Mouse (Mus musculus) intestine, postnatal 0 days (tissue): ENCODE data around the gene Lrp1. TPM values are rescaled to one million over a fixed set of nuclear protein-coding genes. Genes with fewer than 3 reads are reported as not detected.

ENCODE experiments used
- ATAC-seq: fragments of 200-750 bp; cut with Nextera tagmentation; 2 replicates; pipeline ENCODE4 v1.8.0; 2017; ENCODE audit warnings: mild to moderate bottlenecking, moderate TSS enrichment, moderate library complexity
- H3K27ac ChIP-seq: fragments of 300-500 bp; sonication (generic); 2 replicates; pipeline ENCODE4 v1.5.1; 2014; ENCODE audit warnings: mild to moderate bottlenecking, low read depth, low read length, moderate library complexity
- H3K27me3 ChIP-seq: fragments of 300-500 bp; sonication (generic); replicated peaks from 2 replicates; pipeline ENCODE4 v1.6.1; 2014; ENCODE audit warnings: low read length, mixed read lengths; ENCODE audit not compliant: control insufficient read depth, insufficient read depth
- H3K36me3 ChIP-seq: fragments of 300-500 bp; sonication (generic); 2 replicates; pipeline ENCODE4 v1.6.1; 2014; ENCODE audit warnings: mild to moderate bottlenecking, moderate library complexity; ENCODE audit not compliant: control insufficient read depth, insufficient read depth
- H3K4me1 ChIP-seq: fragments of 300-500 bp; sonication (generic); replicated peaks from 2 replicates; pipeline ENCODE4 v1.6.1; 2014; ENCODE audit warnings: antibody characterized with exemption, low read length, mixed read lengths; ENCODE audit not compliant: control insufficient read depth, insufficient read depth
- H3K4me2 ChIP-seq: fragments of 300-500 bp; sonication (generic); replicated peaks from 2 replicates; pipeline ENCODE4 v1.6.1; 2014; ENCODE audit warnings: low read depth, mild to moderate bottlenecking, moderate library complexity
- H3K4me3 ChIP-seq: fragments of 300-500 bp; sonication (generic); 2 replicates; pipeline ENCODE4 v1.5.1; 2014; ENCODE audit warnings: low read depth, low read length
- H3K9ac ChIP-seq: fragments of 300-500 bp; sonication (generic); 2 replicates; pipeline ENCODE4 v1.6.1; 2014; ENCODE audit warnings: mild to moderate bottlenecking, low read depth, low read length
- H3K9me3 ChIP-seq: fragments of 300-500 bp; sonication (generic); 2 replicates; pipeline ENCODE4 v1.6.1; 2016; ENCODE audit warnings: mixed run types; ENCODE audit not compliant: control insufficient read depth
- CTCF ChIP-seq: sonication (generic); IDR thresholded peaks from 2 replicates; pipeline ENCODE4 v1.5.1; 2016; ENCODE audit warnings: low read depth, mild to moderate bottlenecking, control low read depth, antibody characterized with exemption, moderate library complexity
- WGBS: fragments of 180-500 bp; shearing (Covaris S2); extraction: QIAGEN DNeasy Blood & Tissue Kit; methylation state at CpG from one replicate; pipeline ENCODE4 v1.1.7; 2014; 5-methylcytosine and 5-hydroxymethylcytosine counted together
- polyA plus RNA-seq: library from polyadenylated mRNA; unstranded; fragments of >200 nt; fragmentation: Nextera tagmentation; extraction: Ambion mirVana; gene quantifications from 2 replicates; pipeline ENCODE4 v1.2.1, GENCODE M21; 2015

The Lrp1 gene
- polyA plus RNA-seq, 1 experiment from 2014 or later, result 28.9 TPM

DNA sequence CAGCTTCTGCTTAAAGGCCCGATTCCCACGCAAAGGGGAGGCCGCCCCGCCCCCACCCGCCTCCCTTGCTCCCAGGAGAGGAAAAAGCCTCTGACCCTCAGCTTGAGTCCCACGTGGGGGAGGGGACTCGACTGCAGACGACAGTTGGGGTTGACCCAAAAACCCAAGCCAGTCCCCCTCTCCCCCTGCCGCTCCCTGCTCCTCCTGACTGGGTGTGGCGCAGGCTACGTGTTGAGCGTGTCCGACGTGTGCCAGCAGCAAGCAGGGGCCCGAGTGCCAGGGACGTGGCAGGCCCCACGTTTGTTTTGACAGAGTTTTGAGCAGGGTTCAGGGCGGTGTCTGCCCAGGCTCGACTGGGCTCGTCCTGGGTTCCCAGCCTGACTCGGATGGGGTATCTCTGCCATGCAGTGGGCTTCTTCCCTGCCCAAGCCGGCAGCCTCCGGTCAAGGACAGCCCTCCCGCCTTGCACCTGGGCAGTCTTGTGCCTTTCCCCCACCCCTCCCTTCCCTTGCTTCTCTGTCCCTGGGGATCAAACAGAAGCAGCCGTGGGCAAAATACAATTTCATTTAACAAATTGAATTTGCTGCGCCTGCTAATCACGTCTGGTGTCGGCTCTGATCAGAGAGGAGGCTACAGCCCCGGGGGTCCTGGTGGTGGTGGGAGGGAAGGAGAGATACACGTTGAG is 104.2 kb downstream of the Lrp1 start:
- Histone ChIP-seq H3K27ac (no peak overlapping the region), H3K9ac (peak overlapping the region; percentile 31), H3K9me3 (no peaks in the 10 kb centered on the region), H3K27me3 (peaks cover 20% of the 10 kb centered on the region), H3K36me3 (peaks cover 18% of the 10 kb centered on the region), H3K4me1 (peaks cover 23% of the 10 kb centered on the region; the same call in 1 of the 2 replicates), H3K4me3 (peak overlapping the region; percentile 27), H3K4me2 (peak overlapping the region; percentile 63)
- ATAC-seq, result peak; percentile 17; the same call in 1 of the 2 replicates
- 15% methylated on average over 30 of the region's 30 CpGs for WGBS
- TF ChIP-seq CTCF, result no peak

DNA sequence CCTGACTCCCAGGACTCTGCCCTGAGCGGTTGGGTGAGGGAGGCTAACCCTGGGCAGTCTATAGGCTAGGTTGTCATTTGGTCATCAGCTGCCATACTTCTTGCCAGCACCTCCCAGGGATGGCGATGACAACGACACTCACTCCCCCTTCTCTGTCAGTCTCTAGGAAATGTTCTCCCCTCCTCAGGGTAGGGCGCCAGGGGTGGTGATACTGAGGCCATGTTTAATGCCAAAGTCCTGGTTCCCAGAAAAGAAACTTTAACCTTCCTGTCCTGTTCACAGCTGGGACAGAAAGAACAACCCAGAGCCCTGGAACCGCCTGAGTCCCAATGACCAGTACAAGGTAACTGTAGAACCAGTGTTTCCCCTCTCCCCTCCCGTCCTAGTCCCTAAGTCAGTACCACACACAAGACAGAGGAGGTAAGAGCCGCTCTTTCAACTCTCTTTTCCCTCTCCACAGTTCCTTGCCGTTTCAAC is 104.9 kb downstream of the Lrp1 start:
- Histone ChIP-seq H3K4me3 (peak overlapping the region; percentile 27), H3K4me1 (peaks cover 22% of the 10 kb centered on the region; the same call in 1 of the 2 replicates), H3K27ac (no peak overlapping the region), H3K9ac (peak overlapping the region; percentile 31; the same call in 1 of the 2 replicates), H3K27me3 (peaks cover 27% of the 10 kb centered on the region), H3K36me3 (peaks cover 18% of the 10 kb centered on the region), H3K9me3 (no peaks in the 10 kb centered on the region), H3K4me2 (peak overlapping the region; percentile 63)
- no peak for ATAC-seq
- WGBS, result 32% methylated on average over 8 of the region's 8 CpGs
- no peak for TF ChIP-seq CTCF

- Histone ChIP-seq H3K27ac (no peak overlapping the region), H3K27me3 (peaks cover 33% of the 10 kb centered on the region), H3K9ac (no peak overlapping the region), H3K36me3 (peaks cover 18% of the 10 kb centered on the region), H3K4me1 (peaks cover 22% of the 10 kb centered on the region; the same call in 1 of the 2 replicates), H3K4me3 (no peak overlapping the region), H3K9me3 (no peaks in the 10 kb centered on the region), H3K4me2 (peak overlapping the region; percentile 63)
- no peak for ATAC-seq
- no peak for TF ChIP-seq CTCF
- 53% methylated on average over 9 of the region's 9 CpGs for WGBS
These were observed 105.5 kb downstream of the Lrp1 start for GRCm38 (mm10) chr10:127515271-127515982.

GRCm38 (mm10) chr10:127514764-127515163 is 106.2 kb downstream of the Lrp1 start, which contains the start of gene Ndufa4l2:
Gene Ndufa4l2 (plus strand): TSS chr10:127514967.
- 34% methylated on average over 6 of the region's 6 CpGs for WGBS
- peaks cover 40% of the 10 kb centered on the region for H3K27me3 ChIP-seq
- H3K36me3 ChIP-seq, result peaks cover 18% of the 10 kb centered on the region
- peak within 1 kb of the TSS; percentile 53; the same call in 1 of the 2 replicates for H3K4me3 ChIP-seq
- TF ChIP-seq CTCF, result no peak
- no peak within 1 kb of the TSS for H3K27ac ChIP-seq
- peak within 1 kb of the TSS; percentile 96 for H3K4me2 ChIP-seq
- no peaks in the 10 kb centered on the region for H3K9me3 ChIP-seq
- no peak within 1 kb of the TSS for H3K9ac ChIP-seq
- ATAC-seq, result no peak
- H3K4me1 ChIP-seq, result peaks cover 22% of the 10 kb centered on the region; the same call in 1 of the 2 replicates

- H3K4me3 ChIP-seq, result no peak overlapping the region; the same call in 1 of the 2 replicates
- peak overlapping the region; percentile 96; the same call in 1 of the 2 replicates for H3K4me2 ChIP-seq
- H3K9me3 ChIP-seq, result no peaks in the 10 kb centered on the region
- no peak for ATAC-seq
- peaks cover 45% of the 10 kb centered on the region for H3K27me3 ChIP-seq
- no peak for TF ChIP-seq CTCF
- H3K36me3 ChIP-seq, result peaks cover 16% of the 10 kb centered on the region
- H3K27ac ChIP-seq, result no peak overlapping the region
- WGBS, result 36% methylated on average over 13 of the region's 13 CpGs
- no peak overlapping the region for H3K9ac ChIP-seq
- H3K4me1 ChIP-seq, result peaks cover 23% of the 10 kb centered on the region
These were observed 106.7 kb downstream of the Lrp1 start for GRCm38 (mm10) chr10:127514111-127514698.
